In genomic region chr8:94004139-94004538, GRCm38 (mm10) we compare ENCODE assay signal across 15 mouse cellular contexts.
"Had no signal": no experiment of that assay in that cellular context is flagged by ENCODE, and none has a peak within 500 bp of the region (broad histone marks: within the 10 kb centered on the region; RNA-seq: fewer than 3 reads in every experiment).

No protein-coding gene starts in this region.

- H3K9ac ChIP-seq: liver, embryonic 13.5 days; midbrain, embryonic 13.5 days; neural tube, embryonic 12.5 days; neural tube, embryonic 15.5 days had no signal

- ATAC-seq: inflammation-experienced regulatory T-cells, adult 6 months; intestine, embryonic 16.5 days; midbrain, embryonic 13.5 days had no signal

- H3K27me3 ChIP-seq: liver, embryonic 13.5 days; midbrain, embryonic 13.5 days; neural tube, embryonic 12.5 days; neural tube, embryonic 15.5 days had no signal

- H3K4me3 ChIP-seq: liver, embryonic 13.5 days; midbrain, embryonic 10.5 days; midbrain, embryonic 13.5 days; neural tube, embryonic 12.5 days; neural tube, embryonic 15.5 days had no signal

- H3K27ac ChIP-seq: kidney, postnatal 0 days; liver, embryonic 13.5 days; macrophage; midbrain, embryonic 10.5 days; midbrain, embryonic 13.5 days; neural tube, embryonic 12.5 days; neural tube, embryonic 15.5 days had no signal

- H3K9me3 ChIP-seq: liver, embryonic 13.5 days; midbrain, embryonic 10.5 days; midbrain, embryonic 13.5 days; neural tube, embryonic 12.5 days; neural tube, embryonic 15.5 days had no signal

- H3K4me2 ChIP-seq: liver, embryonic 13.5 days; midbrain, embryonic 13.5 days; neural tube, embryonic 12.5 days; neural tube, embryonic 15.5 days had no signal

- DNase-seq: kidney, adult 18-20 months; kidney, postnatal 25 days; liver, embryonic 13.5 days; lung, adult 2 months; lung, postnatal 14 days; thymus, adult 18-20 months; thymus, postnatal 36 days had no signal
